Mouse (Mus musculus) spleen, adult 2 months (tissue): ENCODE measurements at regions not wholly inside any gene's neighbourhood (a gene's known extent, or its start where the extent isn't known, plus 50 kb on each side); places are given as distances from the start of the nearest gene placed in this dataset.

ENCODE experiments used
- CTCF ChIP-seq: fragments of 200-500 bp; IDR thresholded peaks from 2 replicates; pipeline ENCODE4 v1.5.1; 2011; ENCODE audit warnings: mild to moderate bottlenecking, inconsistent platforms; ENCODE audit not compliant: insufficient read depth, insufficient read length, insufficient replicate concordance; ENCODE audit errors: extremely low read depth
- POLR2A ChIP-seq: fragments of 200-500 bp; IDR thresholded peaks from 2 replicates; pipeline ENCODE4 v1.6.1; 2011; ENCODE audit warnings: low read depth, low read length, inconsistent platforms

GRCm38 (mm10) chr15:52176951-52177350 lies 1707.8 kb upstream of the Gm7489 start:
- no peak for TF ChIP-seq CTCF
- no peak for TF ChIP-seq POLR2A
